Mouse (Mus musculus): Measurements from ENCODE around the gene Pgpep1. TPM values are rescaled to one million over a fixed set of nuclear protein-coding genes. Genes with fewer than 3 reads are reported as not detected.

Gene Pgpep1
- total and polyA plus RNA-seq, 2 experiments from 2014 or later = 29.1 to 36.3 TPM

DNA sequence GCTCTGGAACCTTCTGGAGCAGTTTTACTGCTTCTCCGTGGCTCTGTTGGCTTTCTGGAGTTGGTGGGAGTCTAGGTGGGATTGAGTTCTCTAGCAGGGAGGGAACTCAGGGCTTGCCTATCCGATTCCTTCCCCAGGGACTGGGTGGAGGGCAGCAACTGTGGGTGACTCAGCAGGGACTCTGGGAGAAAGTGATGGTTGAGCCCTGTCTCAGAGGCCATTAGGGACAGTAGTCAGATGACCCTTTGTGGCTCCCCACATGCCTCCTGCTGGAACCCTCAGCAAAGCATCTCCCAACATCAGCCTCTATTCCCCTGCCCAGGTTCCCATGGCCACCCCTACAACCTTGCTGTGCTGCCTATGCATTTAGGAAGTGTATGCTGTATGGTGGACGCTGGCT, 17.2 kb downstream of the Pgpep1 start:
- no peak for DNase-seq (ENCODE audit: low spot score)
- Histone ChIP-seq H3K27me3 (ENCODE audit: control insufficient read depth, insufficient read depth, low read length) (no peaks in the 10 kb centered on the region), H3K4me3 (ENCODE audit: low read depth, low read length) (no peak overlapping the region), H3K4me2 (ENCODE audit: low read depth, low read length) (no peak overlapping the region), H3K27ac (ENCODE audit: low read depth) (no peak overlapping the region), H3K9me3 (replicated peaks; ENCODE audit: control insufficient read depth, low read length) (no peaks in the 10 kb centered on the region), H3K4me1 (ENCODE audit: control insufficient read depth, insufficient read depth) (peaks cover 35% of the 10 kb centered on the region), H3K36me3 (replicated peaks; ENCODE audit: control insufficient read depth, insufficient read depth, low read length) (no peaks in the 10 kb centered on the region), H3K9ac (replicated peaks; ENCODE audit: low read depth, low read length) (no peak overlapping the region)
- no peak for ATAC-seq (ENCODE audit: insufficient read depth, low read depth)
- no peak for TF ChIP-seq CTCF (IDR thresholded peaks at IDR 0.05; ENCODE audit: low read depth)
- no peak for TF ChIP-seq EP300 (IDR thresholded peaks at IDR 0.05; ENCODE audit: low read depth)
- 70% methylated on average over 3 of the region's 3 CpGs for WGBS

DNA sequence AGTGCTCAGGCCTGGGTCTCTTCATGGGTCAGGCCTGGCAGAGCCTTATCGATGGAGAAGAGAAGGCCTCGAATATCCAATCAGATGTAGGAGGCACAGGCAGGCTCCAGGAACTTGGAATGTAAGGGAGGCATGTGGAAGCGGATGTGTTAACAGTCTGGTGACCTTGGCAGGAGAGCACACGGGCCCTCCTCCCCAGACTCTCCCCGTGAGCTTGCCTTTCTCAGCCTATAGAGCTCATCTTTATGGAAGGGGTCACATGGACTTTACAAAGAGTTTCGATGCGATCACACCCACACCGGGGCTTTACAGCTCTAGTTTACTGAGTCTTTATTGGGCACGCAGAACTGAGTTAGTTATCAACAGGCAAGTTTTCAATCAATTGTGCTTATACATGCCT, 21.4 kb downstream of the Pgpep1 start:
- TF ChIP-seq EP300 (IDR thresholded peaks at IDR 0.05; ENCODE audit: low read depth) (no peak), CTCF (IDR thresholded peaks at IDR 0.05; ENCODE audit: low read depth) (no peak)
- no peak overlapping the region for H3K9ac ChIP-seq (replicated peaks; ENCODE audit: low read depth, low read length)
- no peaks in the 10 kb centered on the region for H3K36me3 ChIP-seq (replicated peaks; ENCODE audit: control insufficient read depth, insufficient read depth, low read length)
- no peak overlapping the region for H3K4me2 ChIP-seq (ENCODE audit: low read depth, low read length)
- WGBS = 40% methylated on average over 9 of the region's 9 CpGs
- no peak overlapping the region for H3K4me3 ChIP-seq (ENCODE audit: low read depth, low read length)
- H3K27ac ChIP-seq (ENCODE audit: low read depth) = peak overlapping the region; percentile 30; the same call in 1 of the 2 replicates
- no peaks in the 10 kb centered on the region for H3K27me3 ChIP-seq (ENCODE audit: control insufficient read depth, insufficient read depth, low read length)
- DNase-seq (ENCODE audit: low spot score) (no peak), ATAC-seq (ENCODE audit: insufficient read depth, low read depth) (no peak)
- no peaks in the 10 kb centered on the region for H3K9me3 ChIP-seq (replicated peaks; ENCODE audit: control insufficient read depth, low read length)
- peaks cover 20% of the 10 kb centered on the region for H3K4me1 ChIP-seq (ENCODE audit: control insufficient read depth, insufficient read depth)

DNA sequence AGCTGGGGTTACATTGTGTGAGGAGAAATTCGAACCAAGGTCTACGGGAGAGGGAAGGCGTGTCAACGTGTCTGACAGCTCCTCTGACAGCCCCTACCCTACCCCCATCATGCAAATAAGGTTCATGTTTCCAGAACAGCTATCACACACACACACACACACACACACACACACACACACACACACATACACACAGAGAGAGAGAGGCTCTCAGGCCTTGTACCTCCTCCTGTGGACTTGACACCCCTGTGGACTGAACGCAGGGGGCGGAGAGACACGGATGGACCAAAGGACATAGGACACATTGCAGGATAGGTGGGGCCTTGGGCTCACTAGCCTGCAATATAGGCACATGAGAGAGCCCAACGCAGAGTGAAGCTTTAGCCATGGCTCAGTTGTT, 23.4 kb downstream of the Pgpep1 start:
- ATAC-seq (ENCODE audit: insufficient read depth, low read depth) (no peak), DNase-seq (ENCODE audit: low spot score) (no peak)
- H3K4me1 ChIP-seq (ENCODE audit: control insufficient read depth, insufficient read depth) = peaks cover 30% of the 10 kb centered on the region
- TF ChIP-seq CTCF (IDR thresholded peaks at IDR 0.05; ENCODE audit: low read depth) = no peak
- no peak for TF ChIP-seq EP300 (IDR thresholded peaks at IDR 0.05; ENCODE audit: low read depth)
- no peak overlapping the region for H3K27ac ChIP-seq (ENCODE audit: low read depth)
- H3K4me3 ChIP-seq (ENCODE audit: low read depth, low read length) = no peak overlapping the region
- H3K27me3 ChIP-seq (ENCODE audit: control insufficient read depth, insufficient read depth, low read length) = no peaks in the 10 kb centered on the region
- WGBS = 75% methylated on average over 8 of the region's 8 CpGs
- no peak overlapping the region for H3K4me2 ChIP-seq (ENCODE audit: low read depth, low read length)
- H3K36me3 ChIP-seq (replicated peaks; ENCODE audit: control insufficient read depth, insufficient read depth, low read length) = no peaks in the 10 kb centered on the region
- H3K9me3 ChIP-seq (replicated peaks; ENCODE audit: control insufficient read depth, low read length) = no peaks in the 10 kb centered on the region
- no peak overlapping the region for H3K9ac ChIP-seq (replicated peaks; ENCODE audit: low read depth, low read length)

DNA sequence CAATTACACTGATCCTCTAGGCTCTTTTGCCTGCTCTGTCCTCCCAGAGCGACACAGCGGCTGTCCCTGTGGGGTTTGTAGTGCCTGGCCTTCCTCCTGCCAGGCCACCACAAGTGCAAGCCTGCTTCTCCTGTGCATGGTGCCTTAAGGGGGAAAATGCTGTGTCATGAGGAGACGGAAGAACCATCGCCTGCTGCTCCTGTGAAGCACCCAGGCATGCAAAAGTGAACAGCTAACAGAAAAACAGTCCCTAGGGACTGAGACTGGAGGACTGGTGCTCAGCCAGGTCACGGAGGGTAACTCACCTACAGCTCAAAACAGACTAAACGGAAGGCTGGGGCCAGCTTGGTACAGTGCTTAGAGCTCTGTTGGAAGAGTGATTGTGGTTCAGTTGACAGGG, 24.7 kb downstream of the Pgpep1 start:
- Histone ChIP-seq H3K4me1 (ENCODE audit: control insufficient read depth, insufficient read depth) (peaks cover 39% of the 10 kb centered on the region), H3K4me3 (ENCODE audit: low read depth, low read length) (no peak overlapping the region), H3K27ac (ENCODE audit: low read depth) (no peak overlapping the region), H3K9me3 (replicated peaks; ENCODE audit: control insufficient read depth, low read length) (no peaks in the 10 kb centered on the region), H3K27me3 (ENCODE audit: control insufficient read depth, insufficient read depth, low read length) (no peaks in the 10 kb centered on the region), H3K4me2 (ENCODE audit: low read depth, low read length) (no peak overlapping the region), H3K9ac (replicated peaks; ENCODE audit: low read depth, low read length) (no peak overlapping the region), H3K36me3 (replicated peaks; ENCODE audit: control insufficient read depth, insufficient read depth, low read length) (no peaks in the 10 kb centered on the region)
- no peak for ATAC-seq (ENCODE audit: insufficient read depth, low read depth)
- WGBS = 77% methylated on average over 6 of the region's 6 CpGs
- DNase-seq (ENCODE audit: low spot score) = no peak
- TF ChIP-seq CTCF (IDR thresholded peaks at IDR 0.05; ENCODE audit: low read depth) = no peak
- TF ChIP-seq EP300 (IDR thresholded peaks at IDR 0.05; ENCODE audit: low read depth) = no peak

- peak overlapping the region; percentile 75 for H3K27ac ChIP-seq (ENCODE audit: low read depth)
- H3K4me3 ChIP-seq (ENCODE audit: low read depth, low read length) = no peak overlapping the region
- DNase-seq (ENCODE audit: low spot score) (peak; percentile 69), ATAC-seq (ENCODE audit: insufficient read depth, low read depth) (peak; percentile 52; the same call in 1 of the 2 replicates)
- H3K9ac ChIP-seq (replicated peaks; ENCODE audit: low read depth, low read length) = 0 out of 2 replicates have a peak overlapping the region, but pooled peaks have one; percentile 30
- peaks cover 41% of the 10 kb centered on the region for H3K4me1 ChIP-seq (ENCODE audit: control insufficient read depth, insufficient read depth)
- TF ChIP-seq EP300 (IDR thresholded peaks at IDR 0.05; ENCODE audit: low read depth) (peak; percentile 89; the same call in 1 of the 2 replicates), CTCF (IDR thresholded peaks at IDR 0.05; ENCODE audit: low read depth) (no peak)
- H3K4me2 ChIP-seq (ENCODE audit: low read depth, low read length) = no peak overlapping the region
- 22% methylated on average over 6 of the region's 6 CpGs for WGBS
- H3K27me3 ChIP-seq (ENCODE audit: control insufficient read depth, insufficient read depth, low read length) = no peaks in the 10 kb centered on the region
- no peaks in the 10 kb centered on the region for H3K9me3 ChIP-seq (replicated peaks; ENCODE audit: control insufficient read depth, low read length)
- no peaks in the 10 kb centered on the region for H3K36me3 ChIP-seq (replicated peaks; ENCODE audit: control insufficient read depth, insufficient read depth, low read length)
Measured at GRCm38 (mm10) chr8:70634066-70634465, 26.1 kb downstream of the Pgpep1 start.

- Histone ChIP-seq H3K36me3 (replicated peaks; ENCODE audit: control insufficient read depth, insufficient read depth, low read length) (no peaks in the 10 kb centered on the region), H3K4me2 (ENCODE audit: low read depth, low read length) (peak within 1 kb of the TSS; percentile 32; the same call in 1 of the 2 replicates), H3K27me3 (ENCODE audit: control insufficient read depth, insufficient read depth, low read length) (no peaks in the 10 kb centered on the region), H3K4me3 (ENCODE audit: low read depth, low read length) (0 out of 2 replicates have a peak within 1 kb of the TSS, but pooled peaks have one; percentile 3), H3K4me1 (ENCODE audit: control insufficient read depth, insufficient read depth) (peaks cover 35% of the 10 kb centered on the region), H3K27ac (ENCODE audit: low read depth) (peak within 1 kb of the TSS; percentile 75), H3K9ac (replicated peaks; ENCODE audit: low read depth, low read length) (no peak within 1 kb of the TSS), H3K9me3 (replicated peaks; ENCODE audit: control insufficient read depth, low read length) (no peaks in the 10 kb centered on the region)
- WGBS = 91% methylated on average over 6 of the region's 6 CpGs
- DNase-seq (ENCODE audit: low spot score) (no peak), ATAC-seq (ENCODE audit: insufficient read depth, low read depth) (no peak)
- TF ChIP-seq EP300 (IDR thresholded peaks at IDR 0.05; ENCODE audit: low read depth) (no peak), CTCF (IDR thresholded peaks at IDR 0.05; ENCODE audit: low read depth) (no peak)
Measured at GRCm38 (mm10) chr8:70632346-70632892, 27.8 kb downstream of the Pgpep1 start, which contains the start of gene Gdf15. Gdf15 (minus strand) TSS chr8:70632456.
